Mouse (Mus musculus) neural tube, embryonic 14.5 days (tissue): ENCODE measurements around the gene Cd40lg. TPM values are rescaled to one million over a fixed set of nuclear protein-coding genes. Genes with fewer than 3 reads are reported as not detected.

Experiments used
- ATAC-seq: fragments of 200-750 bp; cut with Nextera tagmentation; 2 replicates; pipeline ENCODE4 v1.8.0; 2017; ENCODE audit warnings: low read depth, mild to moderate bottlenecking, moderate TSS enrichment, moderate library complexity
- H3K27ac ChIP-seq: fragments of 300-500 bp; sonication (generic); 2 replicates; pipeline ENCODE4 v1.5.1; 2014; ENCODE audit warnings: low read depth, mild to moderate bottlenecking, control low read depth, low read length, moderate library complexity, mixed read lengths
- H3K27me3 ChIP-seq: fragments of 300-500 bp; sonication (generic); 2 replicates; pipeline ENCODE4 v1.6.1; 2014; ENCODE audit warnings: low read length; ENCODE audit not compliant: control insufficient read depth, insufficient read depth
- H3K36me3 ChIP-seq: fragments of 300-500 bp; sonication (generic); 2 replicates; pipeline ENCODE4 v1.6.1; 2014; ENCODE audit warnings: low read length, mixed read lengths; ENCODE audit not compliant: control insufficient read depth, insufficient read depth
- H3K4me1 ChIP-seq: fragments of 300-500 bp; sonication (generic); 2 replicates; pipeline ENCODE4 v1.6.1; 2014; ENCODE audit warnings: low read length; ENCODE audit not compliant: control insufficient read depth, insufficient read depth
- H3K4me2 ChIP-seq: fragments of 300-500 bp; sonication (generic); 2 replicates; pipeline ENCODE4 v1.6.1; 2014; ENCODE audit warnings: mild to moderate bottlenecking, low read depth, low read length, control low read depth
- H3K4me3 ChIP-seq: fragments of 300-500 bp; sonication (generic); 2 replicates; pipeline ENCODE4 v1.5.1; 2014; ENCODE audit warnings: low read depth, low read length, control low read depth, mixed read lengths
- H3K9ac ChIP-seq: fragments of 300-500 bp; sonication (generic); replicated peaks from 2 replicates; pipeline ENCODE4 v1.6.1; 2014; ENCODE audit warnings: low read depth, mild to moderate bottlenecking, control low read depth, low read length, mixed read lengths
- H3K9me3 ChIP-seq: fragments of 300-500 bp; sonication (generic); 2 replicates; pipeline ENCODE4 v1.6.1; 2016; ENCODE audit warnings: low read length; ENCODE audit not compliant: control insufficient read depth
- WGBS: fragments of 180-500 bp; shearing (Covaris S2); extraction: QIAGEN DNeasy Blood & Tissue Kit; methylation state at CpG from one replicate; pipeline ENCODE4 v1.1.7; 2014; 5-methylcytosine and 5-hydroxymethylcytosine counted together
- polyA plus RNA-seq: library from polyadenylated mRNA; unstranded; fragments of >200 nt; fragmentation: Nextera tagmentation; extraction: Ambion mirVana; gene quantifications from 2 replicates; pipeline ENCODE4 v1.2.1, GENCODE M21; 2014

The Cd40lg gene
- polyA plus RNA-seq, 1 experiment from 2014 or later, result not detected

GRCm38 (mm10) chrX:57200397-57200796 lies 11.5 kb upstream of the Cd40lg start:
- no peak overlapping the region for H3K9ac ChIP-seq
- H3K27me3 ChIP-seq, result no peaks in the 10 kb centered on the region
- no peak overlapping the region for H3K27ac ChIP-seq
- H3K4me3 ChIP-seq, result no peak overlapping the region
- ATAC-seq, result no peak
- no peaks in the 10 kb centered on the region for H3K9me3 ChIP-seq
- WGBS, result 76% methylated on average over 2 of the region's 2 CpGs
- H3K4me1 ChIP-seq, result no peaks in the 10 kb centered on the region
- no peaks in the 10 kb centered on the region for H3K36me3 ChIP-seq
- H3K4me2 ChIP-seq, result no peak overlapping the region

DNA sequence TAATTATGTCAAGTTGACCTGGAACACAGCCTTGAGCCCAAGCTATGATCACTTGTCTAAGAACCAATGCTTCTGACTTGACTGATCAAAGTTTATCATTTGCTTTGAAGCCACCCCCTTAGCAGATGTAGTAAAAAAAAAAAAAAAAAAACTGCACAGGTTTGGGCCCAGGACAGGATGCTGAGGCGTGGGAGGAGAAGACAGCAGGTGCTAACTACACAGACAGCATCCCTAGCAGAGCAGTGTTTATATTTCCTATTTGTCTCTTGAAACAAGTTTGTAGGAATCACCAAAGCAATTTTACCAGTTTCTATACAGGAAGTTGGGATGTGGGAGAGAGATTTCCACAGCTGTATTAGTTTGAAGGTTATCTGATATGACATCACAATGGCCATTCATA lies 1.4 kb upstream of the Cd40lg start:
- ATAC-seq, result no peak
- Histone ChIP-seq H3K4me2 (no peak overlapping the region), H3K9me3 (no peaks in the 10 kb centered on the region), H3K27ac (no peak overlapping the region), H3K36me3 (no peaks in the 10 kb centered on the region), H3K9ac (no peak overlapping the region), H3K4me3 (no peak overlapping the region), H3K27me3 (no peaks in the 10 kb centered on the region), H3K4me1 (no peaks in the 10 kb centered on the region)
- WGBS, result 73% methylated on average over 1 of the region's 1 CpGs

DNA sequence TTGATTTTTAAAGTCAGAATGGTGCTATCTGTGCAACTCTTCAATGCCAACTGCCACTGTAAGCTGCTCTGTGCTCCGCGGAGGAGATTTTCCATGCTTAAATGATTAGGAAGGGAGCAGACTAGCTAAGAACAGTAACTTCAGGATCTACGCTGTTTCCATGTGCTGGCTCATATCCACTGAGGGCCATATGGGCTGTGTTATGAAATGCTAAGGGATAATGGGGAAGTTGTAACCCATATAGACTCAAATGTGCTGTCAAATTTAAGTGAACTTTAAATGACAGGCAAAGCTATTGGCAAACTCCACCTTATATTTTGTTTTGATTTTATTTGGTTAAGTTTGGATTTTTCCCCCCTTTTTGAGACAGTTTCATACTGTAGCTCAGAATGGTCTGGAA lies 919 bp downstream of the Cd40lg start:
- 87% methylated on average over 3 of the region's 3 CpGs for WGBS
- Histone ChIP-seq H3K27me3 (no peaks in the 10 kb centered on the region), H3K36me3 (no peaks in the 10 kb centered on the region), H3K4me2 (no peak overlapping the region), H3K4me1 (no peaks in the 10 kb centered on the region), H3K27ac (no peak overlapping the region), H3K9ac (no peak overlapping the region), H3K9me3 (no peaks in the 10 kb centered on the region), H3K4me3 (no peak overlapping the region)
- ATAC-seq, result no peak

- Histone ChIP-seq H3K27ac (no peak overlapping the region), H3K4me1 (no peaks in the 10 kb centered on the region), H3K9ac (no peak overlapping the region), H3K4me3 (no peak overlapping the region), H3K27me3 (no peaks in the 10 kb centered on the region), H3K4me2 (no peak overlapping the region), H3K36me3 (no peaks in the 10 kb centered on the region), H3K9me3 (no peaks in the 10 kb centered on the region)
- no peak for ATAC-seq
- 98% methylated on average over 4 of the region's 4 CpGs for WGBS
Observed at GRCm38 (mm10) chrX:57215495-57215894, 3.6 kb downstream of the Cd40lg start.

DNA sequence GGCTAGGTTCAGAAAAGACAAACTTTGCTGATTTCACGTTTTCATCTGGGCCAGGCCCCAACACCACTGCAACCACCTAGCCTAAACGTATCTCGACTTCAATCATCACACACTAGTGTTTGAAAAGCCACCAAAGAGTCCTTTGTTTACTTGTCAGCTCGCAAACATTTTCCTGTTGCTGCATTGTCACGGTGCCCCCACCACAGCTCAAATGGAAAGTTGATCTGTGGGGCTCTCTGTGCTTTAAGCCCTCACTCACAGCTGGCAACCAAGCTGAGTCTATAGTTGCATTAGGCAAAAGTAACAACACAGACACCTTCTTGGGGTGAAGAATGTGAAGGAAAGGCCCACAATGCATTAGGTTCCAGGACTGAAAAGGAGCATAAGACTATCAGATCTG lies 4.3 kb downstream of the Cd40lg start:
- ATAC-seq, result no peak
- no peaks in the 10 kb centered on the region for H3K9me3 ChIP-seq
- no peaks in the 10 kb centered on the region for H3K27me3 ChIP-seq
- no peaks in the 10 kb centered on the region for H3K4me1 ChIP-seq
- H3K4me3 ChIP-seq, result no peak overlapping the region
- no peak overlapping the region for H3K27ac ChIP-seq
- no peak overlapping the region for H3K9ac ChIP-seq
- no peaks in the 10 kb centered on the region for H3K36me3 ChIP-seq
- no peak overlapping the region for H3K4me2 ChIP-seq
- WGBS, result 74% methylated on average over 5 of the region's 5 CpGs

DNA sequence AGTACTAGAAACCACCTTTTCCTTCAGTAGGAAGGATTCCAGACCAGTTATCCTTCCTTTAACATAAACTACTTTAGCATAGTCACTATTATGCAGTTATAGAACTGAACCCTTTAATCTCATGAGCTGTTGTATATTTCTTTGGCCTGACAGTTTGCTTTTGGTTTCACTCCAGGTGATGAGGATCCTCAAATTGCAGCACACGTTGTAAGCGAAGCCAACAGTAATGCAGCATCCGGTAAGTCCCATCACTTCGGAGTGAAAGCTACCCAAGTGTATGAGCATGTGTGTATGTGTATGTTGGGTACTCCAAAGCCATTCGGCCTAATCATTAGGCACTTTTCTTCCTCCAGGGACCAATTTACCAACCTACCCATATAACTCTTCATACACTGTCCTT lies 7.6 kb downstream of the Cd40lg start:
- no peaks in the 10 kb centered on the region for H3K9me3 ChIP-seq
- no peak for ATAC-seq
- H3K4me3 ChIP-seq, result no peak overlapping the region
- no peak overlapping the region for H3K27ac ChIP-seq
- H3K4me1 ChIP-seq, result no peaks in the 10 kb centered on the region
- H3K27me3 ChIP-seq, result no peaks in the 10 kb centered on the region
- WGBS, result 75% methylated on average over 5 of the region's 5 CpGs
- H3K4me2 ChIP-seq, result no peak overlapping the region
- no peaks in the 10 kb centered on the region for H3K36me3 ChIP-seq
- H3K9ac ChIP-seq, result no peak overlapping the region

DNA sequence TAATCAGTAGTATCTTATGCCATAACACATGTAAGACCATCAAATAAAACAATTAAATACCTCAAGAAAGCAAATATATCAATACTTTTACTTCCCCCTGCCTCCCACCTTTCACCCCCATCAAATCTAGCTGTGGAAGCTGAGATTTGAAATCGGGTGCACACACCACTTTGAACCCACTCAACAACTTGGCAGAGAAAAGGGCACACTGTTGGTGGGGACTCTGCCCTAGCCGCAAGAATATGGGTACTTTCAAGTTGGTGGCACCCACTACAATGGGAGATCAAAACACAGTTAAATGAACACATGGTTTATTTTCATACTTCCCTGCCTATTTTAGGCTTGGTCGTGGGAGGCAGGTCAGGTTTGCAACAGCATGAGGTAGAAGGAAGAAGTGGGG lies 9.9 kb downstream of the Cd40lg start:
- H3K4me3 ChIP-seq, result no peak overlapping the region
- H3K4me2 ChIP-seq, result no peak overlapping the region
- H3K9me3 ChIP-seq, result no peaks in the 10 kb centered on the region
- no peak overlapping the region for H3K27ac ChIP-seq
- no peaks in the 10 kb centered on the region for H3K4me1 ChIP-seq
- ATAC-seq, result no peak
- H3K27me3 ChIP-seq, result no peaks in the 10 kb centered on the region
- H3K36me3 ChIP-seq, result no peaks in the 10 kb centered on the region
- no peak overlapping the region for H3K9ac ChIP-seq
- 89% methylated on average over 3 of the region's 3 CpGs for WGBS

GRCm38 (mm10) chrX:57223301-57223700 lies 11.4 kb downstream of the Cd40lg start:
- Histone ChIP-seq H3K36me3 (no peaks in the 10 kb centered on the region), H3K9ac (no peak overlapping the region), H3K27me3 (no peaks in the 10 kb centered on the region), H3K4me1 (no peaks in the 10 kb centered on the region), H3K4me2 (no peak overlapping the region), H3K4me3 (no peak overlapping the region), H3K9me3 (no peaks in the 10 kb centered on the region), H3K27ac (no peak overlapping the region)
- ATAC-seq, result no peak
- WGBS, result 79% methylated on average over 10 of the region's 10 CpGs

GRCm38 (mm10) chrX:57228178-57228577 lies 16.2 kb downstream of the Cd40lg start:
- no peaks in the 10 kb centered on the region for H3K36me3 ChIP-seq
- no peak overlapping the region for H3K27ac ChIP-seq
- no peak for ATAC-seq
- H3K4me1 ChIP-seq, result no peaks in the 10 kb centered on the region
- no peaks in the 10 kb centered on the region for H3K27me3 ChIP-seq
- WGBS, result 69% methylated on average over 2 of the region's 2 CpGs
- no peak overlapping the region for H3K4me3 ChIP-seq
- no peak overlapping the region for H3K4me2 ChIP-seq
- H3K9me3 ChIP-seq, result no peaks in the 10 kb centered on the region
- no peak overlapping the region for H3K9ac ChIP-seq

- Histone ChIP-seq H3K4me1 (no peaks in the 10 kb centered on the region), H3K27me3 (no peaks in the 10 kb centered on the region), H3K9me3 (no peaks in the 10 kb centered on the region), H3K4me2 (no peak overlapping the region), H3K9ac (no peak overlapping the region), H3K36me3 (no peaks in the 10 kb centered on the region), H3K4me3 (no peak overlapping the region), H3K27ac (no peak overlapping the region)
- no peak for ATAC-seq
- 69% methylated on average over 2 of the region's 2 CpGs for WGBS
Observed at GRCm38 (mm10) chrX:57233596-57233995, 21.7 kb downstream of the Cd40lg start.
